Mouse (Mus musculus) neutrophil, adult 5-6 weeks (primary cell): ENCODE data around the gene Amigo1. TPM values are rescaled to one million over a fixed set of nuclear protein-coding genes. Genes with fewer than 3 reads are reported as not detected.

Experiments used
- ATAC-seq: fragments of 151-379, 151-347 bp; 2 replicates; pipeline ENCODE4 v1.8.0; 2017; ENCODE audit warnings: mild to moderate bottlenecking, moderate TSS enrichment; ENCODE audit not compliant: insufficient number of reproducible peaks, poor library complexity, low FRiP score, severe bottlenecking; ENCODE audit errors: extremely low read depth
- total RNA-seq: library from RNA; stranded (forward); fragments of 200-1000 nt; gene quantifications from 2 replicates; pipeline ENCODE4 v1.2.3, GENCODE M21; 2017

Amigo1 gene
- 1.3 and 1.6 TPM in 2 replicates for total RNA-seq

DNA sequence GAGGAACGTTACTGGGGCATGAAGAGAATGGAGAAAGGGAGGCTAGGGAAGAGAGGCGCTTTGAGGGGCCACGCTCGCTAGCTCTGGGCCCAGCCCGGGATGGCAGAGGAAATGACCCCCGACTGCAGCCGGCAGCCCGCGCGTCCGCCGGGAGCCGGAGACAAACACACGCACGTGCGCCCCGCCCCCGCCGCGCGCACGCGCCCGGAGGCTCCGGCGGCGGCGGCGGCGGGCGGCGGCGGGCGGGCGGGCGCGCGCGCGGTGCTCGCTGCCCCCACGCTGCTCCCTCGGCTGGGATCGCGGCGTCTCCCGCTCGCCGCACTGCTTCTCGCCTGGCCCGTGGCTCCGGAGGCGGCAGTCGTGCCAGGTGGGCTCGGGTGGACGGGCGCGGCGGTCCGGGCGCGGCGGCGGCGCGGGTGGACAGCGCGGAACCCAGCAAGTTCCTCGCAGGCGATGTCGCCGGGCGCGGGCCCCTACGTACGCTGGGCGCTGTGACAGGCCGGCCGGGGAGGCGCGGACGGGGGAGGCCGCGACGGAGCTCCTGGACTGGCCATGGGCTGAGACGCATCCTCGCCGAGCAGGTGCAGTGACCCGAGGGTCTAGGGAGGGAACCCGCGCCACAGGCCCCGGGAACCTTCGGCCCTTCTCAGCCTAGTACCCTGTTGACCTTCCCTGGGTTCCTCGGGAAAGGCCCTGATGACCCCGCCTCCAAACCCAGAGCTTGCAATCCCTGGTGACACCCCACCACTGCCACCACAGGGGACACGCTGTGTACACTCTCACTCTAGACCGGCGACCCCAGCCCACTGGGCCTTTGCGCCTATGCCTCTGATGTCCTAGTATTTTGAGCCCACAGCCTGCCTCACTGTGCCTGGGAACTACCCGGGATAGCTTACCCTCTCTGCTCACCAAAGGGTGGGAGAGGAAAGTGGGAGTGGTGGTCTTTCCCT lies at the start of gene Amigo1:
TSS of gene Amigo1 (plus strand) at position 238 of the 950 bp plus-strand sequence.
- no peak for ATAC-seq

DNA sequence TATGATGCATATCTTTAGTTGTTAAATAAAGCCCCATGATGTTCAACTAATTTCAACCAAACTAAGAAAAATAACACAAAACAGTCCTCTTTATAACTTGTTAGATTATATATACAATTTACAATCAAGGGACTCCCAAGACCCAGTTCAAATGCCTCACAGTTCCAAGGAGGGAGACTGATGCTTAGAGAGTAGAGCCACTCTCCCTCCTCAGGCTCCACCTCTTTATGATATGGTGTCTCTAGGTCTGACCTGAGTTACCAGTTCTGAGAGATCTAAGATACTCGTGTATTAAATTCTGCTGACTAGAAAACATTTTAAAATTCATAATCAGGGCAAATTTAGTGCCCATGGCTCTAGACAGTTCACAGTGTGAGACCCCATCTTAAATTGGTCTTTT lies 47.0 kb upstream of the Amigo1 start:
- ATAC-seq: no peak

DNA sequence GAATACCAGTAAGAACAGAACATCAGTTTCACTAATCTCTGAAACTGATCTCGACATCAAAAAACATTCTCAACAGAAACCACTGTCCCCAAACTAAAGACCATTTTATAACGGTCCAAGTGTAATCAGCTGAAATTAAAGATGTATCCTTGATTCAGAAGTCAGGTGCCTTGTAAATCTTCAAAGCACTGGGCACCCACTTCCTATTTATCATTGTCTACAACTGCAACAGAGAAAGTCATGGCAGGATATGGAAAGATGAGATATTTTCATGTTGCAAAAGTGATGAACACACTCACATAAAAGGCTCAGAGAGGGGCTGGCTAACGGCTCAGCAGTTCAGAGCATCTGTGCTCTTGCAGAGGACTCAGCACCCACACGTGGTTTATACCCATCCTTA lies 45.3 kb upstream of the Amigo1 start:
- ATAC-seq: no peak

DNA sequence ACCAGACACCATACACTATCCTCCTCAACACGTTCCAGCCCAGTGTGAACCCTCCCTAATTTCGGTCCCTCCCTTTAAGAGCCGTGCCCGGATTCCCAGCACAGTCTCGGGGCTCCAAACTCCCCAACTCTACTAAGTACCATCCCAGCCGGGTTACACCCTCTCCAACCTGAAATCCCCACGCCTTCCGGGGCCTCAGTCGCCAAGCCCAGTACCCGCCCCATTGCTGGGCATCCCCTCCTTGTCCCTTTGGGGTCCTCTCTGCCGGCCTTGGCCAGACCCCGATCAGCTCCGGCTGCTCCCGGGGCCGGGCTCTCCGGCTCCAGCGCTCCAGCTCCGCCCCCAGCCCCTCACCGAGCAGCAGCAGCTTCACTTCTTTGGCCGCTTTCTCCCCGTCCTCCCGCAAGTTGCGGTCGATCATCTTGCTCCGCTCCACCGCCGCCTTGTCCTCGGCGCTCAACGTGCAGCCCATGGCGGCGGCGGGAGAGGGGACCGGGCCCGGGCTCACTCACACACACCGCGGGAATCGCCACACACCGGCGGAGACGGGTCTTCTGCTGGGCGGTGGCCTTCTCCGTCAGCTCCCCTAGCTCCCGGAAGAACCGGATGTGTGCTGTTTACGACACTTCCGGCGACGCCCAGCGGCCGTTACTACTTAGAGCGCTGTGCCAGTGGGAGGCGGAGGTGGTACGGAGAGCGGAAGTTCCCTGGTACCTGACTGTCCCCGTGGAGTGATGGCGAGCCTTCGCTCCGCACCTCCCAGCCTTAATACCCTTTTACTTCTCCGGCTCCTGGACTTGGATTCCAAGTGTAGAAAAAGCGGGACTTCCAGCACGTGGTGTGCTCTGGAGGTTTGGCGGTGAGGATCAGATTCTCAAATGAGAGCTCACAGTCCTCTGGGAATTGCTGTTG lies 40.3 kb upstream of the Amigo1 start, which contains the start of gene Gnai3:
TSS of gene Gnai3 (minus strand) at position 613 of the 912 bp plus-strand sequence.
- ATAC-seq: peak; percentile 97

DNA sequence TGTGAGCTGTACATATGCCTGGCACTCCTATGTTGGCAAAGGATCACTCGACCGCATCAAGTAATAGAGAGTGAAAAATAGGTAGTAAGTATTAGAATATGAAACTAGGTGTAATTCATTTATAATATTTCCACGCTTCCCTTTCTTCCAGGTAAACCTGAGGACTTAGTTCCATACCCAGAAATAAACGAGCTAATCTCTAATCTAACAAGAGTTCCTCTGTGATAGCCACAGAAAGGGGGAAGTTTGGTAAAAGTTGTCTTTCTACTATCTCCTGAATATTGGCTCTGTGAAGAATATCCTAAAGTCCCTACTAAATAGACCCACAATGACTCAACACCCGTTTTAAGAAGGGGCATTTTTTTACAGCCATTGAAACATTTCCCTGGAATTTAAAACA lies 39.5 kb upstream of the Amigo1 start:
- ATAC-seq: no peak

DNA sequence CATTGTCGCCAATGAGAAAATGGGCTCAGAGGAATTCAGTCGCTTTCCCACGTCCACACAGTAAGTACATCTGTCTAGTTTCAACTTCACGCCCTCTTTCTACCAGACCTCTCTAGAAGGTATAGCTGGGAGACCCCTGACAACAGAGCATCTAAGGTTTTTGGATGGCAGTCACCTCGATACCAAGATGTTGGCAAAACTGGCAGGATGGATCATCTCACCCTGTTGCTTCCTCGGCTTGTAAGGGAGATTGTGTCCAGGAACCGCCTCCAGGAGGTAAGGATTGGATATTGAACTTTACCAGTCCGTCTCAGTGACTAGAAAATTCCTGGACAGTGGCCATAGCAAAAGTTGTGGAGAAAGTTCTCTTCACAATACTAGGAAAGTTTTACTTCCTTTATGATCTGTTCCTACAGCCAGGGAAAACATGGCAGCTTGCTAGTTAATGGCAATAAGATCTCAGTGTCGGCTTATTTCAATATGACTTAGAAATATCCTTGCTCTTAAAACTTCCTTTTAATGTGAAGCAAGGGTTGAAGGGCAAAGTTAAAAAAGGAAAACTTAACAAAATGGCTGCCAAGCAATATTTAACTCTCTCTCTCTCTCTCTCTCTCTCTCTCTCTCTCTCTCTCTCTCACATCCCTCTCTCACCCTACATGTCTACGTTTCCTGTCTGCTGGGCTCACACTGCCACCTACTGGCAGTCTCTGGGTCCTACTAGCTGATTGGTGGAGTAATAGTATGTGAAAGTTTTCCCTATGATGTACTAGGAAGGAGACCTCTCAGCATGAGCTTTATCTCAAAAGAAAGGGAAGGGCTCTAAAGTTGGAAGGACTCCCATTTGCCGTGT lies 38.5 kb upstream of the Amigo1 start:
- peak; percentile 76 for ATAC-seq

DNA sequence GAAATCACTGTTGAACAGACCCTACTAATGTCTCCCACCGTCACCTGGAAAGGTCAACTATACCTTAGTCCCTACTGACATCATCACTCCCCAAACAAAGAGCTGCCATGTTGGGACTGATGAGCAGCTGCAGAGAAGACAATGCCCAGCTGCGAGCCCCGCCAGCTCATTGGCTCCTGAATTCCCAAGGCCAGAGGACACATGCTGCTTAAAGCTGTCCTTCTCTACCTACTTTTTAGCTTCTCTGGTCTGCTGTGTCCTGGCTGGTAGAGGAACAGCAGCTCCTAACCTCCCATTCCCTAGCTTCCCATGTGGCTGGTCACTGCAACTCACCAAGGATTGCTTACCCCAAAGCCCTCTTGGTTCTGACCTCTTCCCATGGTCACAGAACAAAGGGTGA lies 33.8 kb upstream of the Amigo1 start:
- ATAC-seq: no peak

DNA sequence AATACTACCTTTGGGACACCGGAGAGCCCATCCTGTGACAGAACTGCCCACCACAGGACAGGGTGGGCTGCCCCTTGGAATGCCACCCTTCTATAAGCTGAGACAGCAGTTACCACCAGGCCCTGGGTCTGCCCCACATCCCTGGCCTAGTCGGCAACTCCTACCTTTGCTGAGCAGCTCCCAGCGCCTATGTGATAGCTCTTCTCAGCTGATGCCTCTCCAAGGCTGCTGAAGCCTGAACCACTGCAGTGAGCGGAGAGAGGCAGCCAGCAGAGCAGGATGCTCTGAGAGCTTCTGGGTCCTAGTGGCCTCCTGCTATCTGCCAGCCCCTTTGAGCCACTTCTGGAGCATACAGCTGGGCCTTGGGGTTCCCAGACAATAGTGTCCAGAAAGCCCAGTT lies 31.5 kb upstream of the Amigo1 start, which contains the start of gene Gpr61:
TSS of gene Gpr61 (minus strand) at position 227 of the 400 bp plus-strand sequence.
- no peak for ATAC-seq

DNA sequence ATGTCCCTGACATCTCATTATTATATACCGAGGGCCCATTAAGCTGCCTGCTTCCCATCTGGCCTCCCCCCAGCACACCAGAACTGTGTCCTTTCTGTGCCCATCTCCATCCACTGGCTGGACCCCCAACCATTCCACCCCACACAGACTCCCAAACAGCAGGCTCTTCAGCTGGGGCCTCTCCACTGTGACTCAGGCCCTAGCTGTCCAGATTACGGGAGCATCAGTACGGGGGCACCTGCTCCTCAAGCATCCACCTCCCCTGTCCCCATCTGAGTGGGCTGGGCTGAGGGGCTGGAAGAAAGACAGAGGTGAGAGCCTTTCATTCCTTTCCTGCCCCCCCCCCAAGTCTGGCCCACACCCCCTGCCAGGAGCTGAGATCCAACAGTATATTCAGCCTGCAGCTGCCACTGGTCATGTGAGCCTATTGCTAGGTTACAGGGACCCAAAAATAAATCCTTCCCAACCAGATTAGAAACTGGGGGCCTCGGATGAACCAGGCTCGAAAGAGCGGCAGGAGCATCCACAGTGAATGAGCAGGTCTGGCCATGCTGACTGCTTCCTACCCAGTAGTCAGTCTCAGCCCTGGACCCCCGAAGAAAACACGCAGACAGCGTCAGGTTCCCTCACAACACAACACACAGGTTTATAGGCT lies 27.6 kb upstream of the Amigo1 start:
- no peak for ATAC-seq

DNA sequence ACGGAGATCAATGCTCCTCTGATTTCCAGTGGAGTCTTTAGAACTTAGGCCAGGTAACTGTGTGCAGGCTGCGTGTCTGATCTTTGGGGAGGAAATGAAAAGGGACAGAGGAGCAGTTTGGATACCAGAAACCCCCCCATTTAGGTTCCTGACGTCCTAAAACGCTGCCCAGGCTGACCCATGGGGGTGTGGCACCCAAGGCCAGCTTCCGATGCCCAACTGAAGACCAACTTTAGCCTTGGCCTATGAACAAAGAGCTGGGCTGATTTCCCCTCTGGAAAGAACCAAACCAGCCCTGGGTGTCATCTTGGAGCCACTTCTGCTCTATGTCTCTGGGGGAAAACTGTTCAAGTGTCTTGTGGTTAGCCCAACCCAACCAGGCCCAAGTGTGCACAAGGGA lies 22.0 kb upstream of the Amigo1 start:
- no peak for ATAC-seq

DNA sequence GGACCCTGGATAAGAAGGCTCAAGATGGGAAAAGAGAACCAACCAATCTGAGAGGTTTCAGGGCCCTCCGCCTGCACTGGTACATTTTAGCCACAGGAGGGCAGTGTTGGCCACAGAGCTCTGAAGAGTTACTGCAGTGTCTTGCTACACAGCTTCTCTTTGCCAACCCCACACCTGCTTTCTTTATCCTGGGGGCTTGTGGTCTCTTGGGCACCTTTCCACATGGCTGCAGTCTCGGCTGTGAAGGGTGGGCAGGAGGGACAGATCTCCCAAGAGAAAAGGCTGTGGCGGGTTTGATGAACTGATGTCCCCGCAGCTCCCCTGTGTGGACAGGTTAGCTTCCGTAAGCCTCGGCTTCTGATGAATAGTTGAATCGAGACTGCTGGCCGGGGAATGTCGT lies 21.3 kb upstream of the Amigo1 start:
- peak; percentile 91 for ATAC-seq

DNA sequence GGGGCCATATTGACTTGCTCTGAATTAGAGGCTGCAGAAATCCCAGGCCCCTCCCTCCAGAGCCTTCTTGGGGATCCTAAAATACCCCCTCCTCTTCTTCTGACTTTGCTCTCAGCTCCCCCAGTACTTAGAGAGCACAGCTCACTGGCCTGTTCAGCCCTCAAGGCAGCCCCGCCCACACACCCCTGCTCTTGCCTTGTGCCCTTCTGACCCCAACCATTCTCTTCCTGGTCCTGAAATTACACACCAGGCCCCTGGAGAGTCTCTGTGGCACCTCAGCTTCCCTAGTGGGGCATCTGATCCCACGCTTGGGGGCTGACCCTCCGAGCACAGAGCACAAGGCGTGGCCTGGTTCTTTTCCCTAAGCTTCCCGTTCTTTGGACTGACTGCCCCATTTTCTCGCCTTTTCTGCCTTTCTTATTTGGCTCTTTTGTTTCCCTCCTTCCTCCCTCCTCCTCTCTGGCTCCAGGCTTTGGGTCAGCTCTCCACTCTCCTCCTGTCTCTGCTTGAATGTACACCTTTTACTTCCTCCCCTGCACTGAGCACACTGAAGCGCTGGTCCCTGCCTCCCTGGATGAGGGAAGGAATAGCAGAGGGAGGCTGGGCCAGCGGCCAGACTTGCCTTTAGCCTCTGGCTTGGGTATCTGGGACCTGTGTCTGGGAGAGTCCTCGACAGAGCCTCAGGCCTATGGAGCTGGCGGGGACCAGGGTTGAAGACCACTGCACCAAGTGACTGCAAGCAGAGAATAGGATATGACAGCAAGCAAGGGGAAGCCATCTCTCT lies 20.4 kb upstream of the Amigo1 start:
- no peak for ATAC-seq

DNA sequence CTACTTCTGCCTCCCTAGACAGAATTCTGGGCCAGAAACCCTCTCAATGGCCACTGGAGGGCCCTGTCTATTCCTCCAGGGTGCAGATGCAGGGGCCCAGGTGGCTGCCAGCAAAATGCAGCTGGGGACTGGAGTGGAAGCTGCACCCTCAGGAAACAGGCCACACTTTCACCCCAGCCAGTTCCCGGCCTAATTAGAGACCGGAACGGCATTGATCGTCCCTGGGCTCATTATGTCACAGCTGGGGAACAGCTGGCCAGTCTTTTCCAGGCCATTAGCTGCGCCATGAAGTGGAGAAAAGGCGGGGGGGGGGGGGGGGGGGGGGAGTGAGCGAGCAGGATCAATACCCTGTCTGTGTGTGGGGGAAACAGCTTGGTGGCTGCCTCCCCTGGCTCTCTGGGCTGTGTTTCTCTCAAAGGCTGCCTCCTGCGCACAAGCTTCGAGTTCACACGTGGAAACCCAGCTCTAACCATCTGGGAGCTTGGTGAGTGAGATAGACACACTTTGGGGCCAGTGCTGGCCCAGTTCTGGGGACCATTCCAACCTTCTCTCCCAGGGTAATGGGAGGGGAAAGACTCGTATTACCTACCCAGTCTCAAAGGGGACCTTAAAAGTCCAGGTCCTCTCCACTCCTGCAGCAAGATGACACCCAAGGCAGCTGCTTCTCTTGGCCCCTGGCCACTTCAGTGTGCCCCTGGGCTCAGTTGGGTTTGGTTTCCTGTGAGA lies 19.5 kb upstream of the Amigo1 start:
- no peak for ATAC-seq

DNA sequence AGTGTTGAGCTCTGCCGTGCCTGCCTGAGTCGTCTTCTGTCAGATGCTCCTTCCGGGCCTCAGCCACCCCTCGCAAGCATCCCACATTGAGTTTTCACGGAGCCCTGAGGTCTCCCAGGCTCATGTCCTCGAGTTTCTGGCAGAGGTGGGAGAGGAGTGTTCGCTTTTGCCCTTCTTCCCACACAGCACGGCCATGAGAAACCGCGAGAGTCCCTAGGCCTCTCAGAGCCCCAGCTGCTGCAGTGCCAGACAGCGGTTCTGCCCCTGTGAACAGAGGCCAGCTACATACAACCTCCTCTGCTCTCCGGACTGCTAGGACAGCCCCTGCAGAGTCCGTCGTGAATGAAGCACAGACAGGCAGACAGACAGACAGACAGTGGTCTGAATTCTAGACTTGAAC lies 18.6 kb upstream of the Amigo1 start:
- no peak for ATAC-seq

DNA sequence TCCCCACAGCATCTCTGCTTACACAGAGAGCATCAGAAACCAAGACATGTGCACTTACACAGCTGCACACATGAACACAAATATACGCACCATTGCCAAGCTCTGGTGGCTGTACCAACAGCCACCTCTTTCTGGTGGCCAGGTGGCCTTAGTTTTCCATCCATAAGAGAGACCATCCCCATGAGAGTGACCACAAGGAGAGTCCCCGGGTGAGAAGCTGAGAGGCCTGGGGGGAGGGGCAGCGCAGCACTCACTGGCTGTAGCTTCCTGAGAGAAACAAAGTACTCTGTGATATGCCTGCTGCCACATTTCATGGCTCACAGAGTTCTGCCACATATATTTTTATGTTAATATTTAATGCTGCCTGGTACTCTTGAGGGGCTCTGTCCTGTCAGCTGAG lies 16.9 kb upstream of the Amigo1 start:
- no peak for ATAC-seq

DNA sequence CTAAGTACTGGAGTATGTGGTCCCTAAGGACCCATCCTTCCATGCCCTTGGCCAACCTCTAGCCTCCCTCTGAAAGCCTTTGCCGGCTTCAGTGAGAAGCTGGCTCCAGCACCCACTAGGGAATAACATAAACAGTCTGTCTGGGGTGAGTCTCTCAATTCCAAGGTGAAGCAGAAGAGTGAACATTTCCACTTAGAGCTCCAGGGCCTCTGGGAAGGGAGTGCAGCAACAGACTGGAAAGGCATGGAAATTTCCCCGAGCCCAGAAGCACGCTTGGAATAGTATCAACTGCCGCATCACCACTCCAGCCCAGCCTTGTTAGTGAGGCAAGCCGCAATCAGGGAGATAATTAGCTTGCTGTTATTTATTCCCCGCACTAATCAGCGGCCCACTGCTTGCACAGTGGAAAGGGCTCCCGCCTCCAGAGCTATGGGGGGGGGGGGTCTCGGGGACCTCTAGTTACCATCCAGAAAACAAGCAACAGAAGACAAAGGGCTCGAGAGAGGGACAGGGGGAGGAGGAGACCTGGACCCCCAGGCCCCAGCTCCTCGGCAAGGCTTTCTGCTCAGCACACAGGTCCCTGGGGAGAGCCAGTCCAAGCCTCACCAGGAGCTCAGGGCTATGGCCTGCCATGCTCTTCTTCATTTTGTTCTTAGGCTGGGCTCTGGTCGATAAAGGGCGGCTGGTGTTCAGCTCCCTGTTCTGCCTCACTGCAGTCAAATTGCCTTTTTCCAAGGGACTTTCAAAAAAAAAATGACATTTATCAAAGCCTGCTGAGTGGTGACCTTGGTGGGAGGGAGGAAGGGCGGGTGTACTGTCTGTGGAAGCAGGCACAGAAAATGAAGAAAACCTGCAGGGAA lies 11.2 kb upstream of the Amigo1 start:
- no peak for ATAC-seq
